Mouse (Mus musculus) skeletal muscle tissue, adult 2 months (tissue): ENCODE results near the gene Acot4.
A peak's percentile ranks its signal among the peaks of the same experiment; 100 is the strongest.
"Not testable (repeated sequence)": the region's sequence is repeated elsewhere in the genome, so short reads cannot be mapped to it uniquely, and the experiment has no call there.

ENCODE experiments used
- DNase-seq: peaks from one replicate; pipeline ENCODE4 v3.0.0-alpha.2; 2012; ENCODE audit warnings: low read depth, low spot score

The Acot4 gene

GRCm38 (mm10) chr12:84030659-84031332 lies 7.4 kb upstream of the Acot4 start:
- peak; percentile 59 for DNase-seq

- no peak for DNase-seq
Observed at GRCm38 (mm10) chr12:84032854-84033253, 5.3 kb upstream of the Acot4 start.

- DNase-seq = not testable (repeated sequence)
Observed at GRCm38 (mm10) chr12:84033302-84033701, 4.9 kb upstream of the Acot4 start.

GRCm38 (mm10) chr12:84034108-84034507 lies 4.1 kb upstream of the Acot4 start:
- no peak for DNase-seq

- not testable (repeated sequence) for DNase-seq
Observed at GRCm38 (mm10) chr12:84038691-84039111, 522 bp downstream of the Acot4 start, which contains the start of gene Gm49366. Gm49366 (plus strand) TSS chr12:84038935.

GRCm38 (mm10) chr12:84042248-84042647 lies 4.1 kb downstream of the Acot4 start:
- DNase-seq = no peak

- no peak for DNase-seq
Observed at GRCm38 (mm10) chr12:84044045-84044444, 5.9 kb downstream of the Acot4 start.

- DNase-seq = no peak
Observed at GRCm38 (mm10) chr12:84046906-84047305, 8.7 kb downstream of the Acot4 start.

- not testable (repeated sequence) for DNase-seq
Observed at GRCm38 (mm10) chr12:84050744-84051143, 12.6 kb downstream of the Acot4 start.

- DNase-seq = no peak
Observed at GRCm38 (mm10) chr12:84051937-84052474, 13.8 kb downstream of the Acot4 start, which contains the start of gene Acot3. Acot3 (plus strand) TSS chr12:84052144.

- DNase-seq = no peak
Observed at GRCm38 (mm10) chr12:84052609-84053008, 14.4 kb downstream of the Acot4 start.

- DNase-seq = no peak
Observed at GRCm38 (mm10) chr12:84053173-84053572, 15.0 kb downstream of the Acot4 start.

GRCm38 (mm10) chr12:84053679-84054391 lies 15.7 kb downstream of the Acot4 start:
- DNase-seq = no peak

- no peak for DNase-seq
Observed at GRCm38 (mm10) chr12:84060946-84061345, 22.8 kb downstream of the Acot4 start.

- no peak for DNase-seq
Observed at GRCm38 (mm10) chr12:84062336-84062735, 24.2 kb downstream of the Acot4 start.

GRCm38 (mm10) chr12:84063228-84063627 lies 25.0 kb downstream of the Acot4 start:
- no peak for DNase-seq

GRCm38 (mm10) chr12:84063833-84064232 lies 25.7 kb downstream of the Acot4 start:
- no peak for DNase-seq

GRCm38 (mm10) chr12:84064621-84065020 lies 26.4 kb downstream of the Acot4 start:
- no peak for DNase-seq

GRCm38 (mm10) chr12:84067752-84068151 lies 29.6 kb downstream of the Acot4 start:
- DNase-seq = no peak

- DNase-seq = no peak
Observed at GRCm38 (mm10) chr12:84068296-84068695, 30.1 kb downstream of the Acot4 start.

- no peak for DNase-seq
Observed at GRCm38 (mm10) chr12:84068986-84069385, 30.8 kb downstream of the Acot4 start, which contains the start of gene Acot5. Acot5 (plus strand) TSS chr12:84069325.

GRCm38 (mm10) chr12:84069582-84069981 lies 31.4 kb downstream of the Acot4 start:
- DNase-seq = not testable (repeated sequence)

- DNase-seq = no peak
Observed at GRCm38 (mm10) chr12:84071696-84072095, 33.5 kb downstream of the Acot4 start.
